8 mouse cellular contexts compared by ENCODE assay signal in the genomic region with DNA sequence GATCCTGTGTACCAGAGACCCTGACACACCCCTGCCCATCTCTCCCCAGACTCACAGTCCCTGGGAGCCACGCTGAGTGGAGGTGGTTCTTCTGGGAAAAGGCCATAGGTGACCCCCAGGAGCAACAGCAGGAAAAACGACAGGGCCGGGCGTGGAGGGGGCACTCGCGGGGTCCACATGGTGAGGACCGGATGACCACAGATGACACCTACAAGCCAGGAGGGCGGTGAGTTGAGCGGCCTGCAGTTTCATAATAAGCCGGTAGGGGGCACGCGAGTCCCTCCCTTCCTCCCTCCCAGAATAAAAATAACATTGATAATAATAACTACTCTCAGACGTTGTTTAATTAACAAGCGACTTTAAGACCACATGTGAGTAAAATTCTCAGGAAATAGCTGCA. TPM values are rescaled to one million over a fixed set of nuclear protein-coding genes. Genes with fewer than 3 reads are reported as not detected.
DNase-seq lines count a peak whose midpoint lies in the region; ATAC-seq lines count a peak whose summit lies in the region.

No protein-coding gene starts in this region.

- H3K4me3 ChIP-seq in liver, embryonic 13.5 days (replicated peaks), result no peak overlapping the region

- WGBS in liver, embryonic 13.5 days (ENCODE audit: insufficient replicate concordance), result 4% methylated on average over 14 of the region's 14 CpGs

- peak; percentile 66 for DNase-seq in layer of hippocampus, adult 11-12 months (ENCODE audit: low spot score)
- DNase-seq in layer of hippocampus, adult 9-11 months, result no peak
- DNase-seq in MN1 (ENCODE audit: low spot score), result peak; percentile 70
- peak; percentile 72 to 76 for DNase-seq in cerebellum, postnatal 36 days
- peak; percentile 80 to 83 for DNase-seq in heart, postnatal 36 days
- DNase-seq in liver, embryonic 13.5 days, result peak; percentile 51
- peak; percentile 88 for DNase-seq in naive thymus-derived CD4-positive, alpha-beta T cell, adult 2 months (ENCODE audit: low read depth)
- no peak for DNase-seq in right cerebral cortex, adult 18-20 months

- no peaks in the 10 kb centered on the region for H3K9me3 ChIP-seq in liver, embryonic 13.5 days (replicated peaks)

- 0 out of 2 replicates have a peak overlapping the region, but pooled peaks have one; percentile 7 for H3K4me2 ChIP-seq in liver, embryonic 13.5 days

- H3K27me3 ChIP-seq in liver, embryonic 13.5 days, result peaks cover 4% of the 10 kb centered on the region; the same call in 1 of the 2 replicates

- intact Hi-C loops in heart, postnatal 36 days (cut with DNase I), result loop anchor here (1.0 to 5.0 kb wide), 3 partner anchors 27 to 220 kb away; no protein-coding TSS in a partner anchor

- peaks cover 32% of the 10 kb centered on the region for H3K4me1 ChIP-seq in liver, embryonic 13.5 days (replicated peaks)

- no peak overlapping the region for H3K27ac ChIP-seq in liver, embryonic 13.5 days

- peaks cover 5% of the 10 kb centered on the region for H3K36me3 ChIP-seq in liver, embryonic 13.5 days

- H3K9ac ChIP-seq in liver, embryonic 13.5 days, result no peak overlapping the region

- ATAC-seq in liver, embryonic 13.5 days (ENCODE audit: low read depth), result no peak

RNA-seq across cellular contexts. Expression of a gene that starts 7.5 kb away (rescaled TPM):
- total RNA-seq in heart, postnatal 36 days (2021), result 10 to 100 TPM in 1 of 2 experiments, 1 to 10 TPM in 1; 7.5 to 10.2 TPM
- 0.51 and 0.55 TPM in 2 replicates for polyA plus RNA-seq in liver, embryonic 13.5 days (2015; fragmentation: Nextera tagmentation; extraction: Ambion mirVana)

RNA-seq across cellular contexts. Expression of a gene that starts 10.9 kb away (rescaled TPM):
- 10 to 100 TPM; 56.1 to 73.6 TPM for total RNA-seq in heart, postnatal 36 days (2021)
- polyA plus RNA-seq in liver, embryonic 13.5 days (2015; fragmentation: Nextera tagmentation; extraction: Ambion mirVana), result 0.36 and 0.43 TPM in 2 replicates

RNA-seq across cellular contexts. Expression of a gene that starts 15.3 kb away (rescaled TPM):
- 100 to 1,000 TPM; 171 to 183 TPM for total RNA-seq in heart, postnatal 36 days (2021)
- polyA plus RNA-seq in liver, embryonic 13.5 days (2015; fragmentation: Nextera tagmentation; extraction: Ambion mirVana), result 0.23 and 0.32 TPM in 2 replicates

RNA-seq across cellular contexts. Expression of a gene that starts 23.1 kb away (rescaled TPM):
- 100 to 1,000 TPM; 157 to 172 TPM for total RNA-seq in heart, postnatal 36 days (2021)
- not detected in 2 replicates for polyA plus RNA-seq in liver, embryonic 13.5 days (2015; fragmentation: Nextera tagmentation; extraction: Ambion mirVana)

RNA-seq across cellular contexts. Expression of a gene that starts 29.6 kb away (rescaled TPM):
- 1 to 10 TPM; 1.9 to 2.8 TPM for total RNA-seq in heart, postnatal 36 days (2021)
- 2.7 and 2.9 TPM in 2 replicates for polyA plus RNA-seq in liver, embryonic 13.5 days (2015; fragmentation: Nextera tagmentation; extraction: Ambion mirVana)

Comparison
In these comparisons a context has a peak if more than half of its experiments do, and no peak if none do; other contexts are left out.
1. DNase-seq: peak in layer of hippocampus, adult 11-12 months (single experiment), MN1 (single experiment), cerebellum, postnatal 36 days (2 of 2), heart, postnatal 36 days (2 of 2), liver, embryonic 13.5 days (single experiment) and naive thymus-derived CD4-positive, alpha-beta T cell, adult 2 months (single experiment); none in layer of hippocampus, adult 9-11 months (single experiment) and right cerebral cortex, adult 18-20 months (single experiment).